In the genomic region with DNA sequence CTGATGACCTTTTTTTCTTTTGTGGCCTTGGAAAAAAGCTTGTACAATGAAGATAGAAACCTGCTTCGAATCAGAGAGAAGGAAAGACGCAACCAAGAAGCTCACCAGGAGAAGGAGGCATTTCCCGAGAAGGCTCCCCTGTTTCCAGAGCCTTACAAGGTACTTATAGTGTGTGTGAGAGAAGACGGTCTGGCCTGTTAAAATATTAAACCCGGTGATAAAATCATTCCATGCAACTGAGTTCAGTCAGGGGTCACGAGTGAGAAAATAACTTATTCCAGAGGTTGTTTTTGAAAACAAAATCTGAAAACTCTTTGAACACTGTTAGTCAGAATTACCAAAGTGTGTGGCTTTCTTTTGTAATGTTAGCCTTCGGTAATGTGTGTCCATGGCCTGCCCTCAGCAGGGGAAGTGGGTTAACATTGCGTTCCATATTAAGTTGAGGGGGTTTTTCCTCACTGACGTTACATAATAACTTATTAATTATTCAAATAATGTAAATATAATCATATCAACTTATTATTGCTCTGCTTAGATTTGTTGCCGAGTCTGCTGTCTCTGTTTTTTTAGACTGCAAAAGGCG, we compare ENCODE assay signal across 21 mouse cellular contexts.
DNase-seq lines count a peak whose midpoint lies in the region; ATAC-seq and TF ChIP-seq lines count a peak whose summit lies in the region.
"Had no signal": no experiment of that assay in that cellular context is flagged by ENCODE, and none has a peak within 500 bp of the region (broad histone marks: within the 10 kb centered on the region; RNA-seq: fewer than 3 reads in every experiment).

No protein-coding gene starts in this region.

- DNase-seq in kidney, adult 9 months, result peak; percentile 65
- no peak for DNase-seq in kidney, adult 18-20 months
- DNase-seq in kidney, postnatal 0 days (ENCODE audit: low spot score), result no peak
- DNase-seq in kidney, postnatal 4 days, result no peak
- DNase-seq in left cerebral cortex, adult 9 months (ENCODE audit: low spot score in 2 of 2), result no peak
- DNase-seq: adrenal gland, adult 8-10 months; adrenal gland, postnatal 36 days; cerebellum, adult 11-12 months; cerebellum, adult 9-10 months; cerebellum, postnatal 25 days; forebrain, postnatal 0 days; heart, adult 2 months; heart, postnatal 14 days had no signal

- WGBS in kidney, postnatal 0 days, result 49% methylated on average over 11 of the region's 11 CpGs
- 67% methylated on average over 11 of the region's 11 CpGs for WGBS in bone marrow, adult 2 months

- no peak for TF ChIP-seq POLR2A in bone marrow, adult 2 months (IDR thresholded peaks at IDR 0.05; ENCODE audit: borderline replicate concordance, control insufficient read depth, low read depth, low read length)

- H3K36me3 ChIP-seq in kidney, postnatal 0 days (ENCODE audit: insufficient read depth, low read length), result peaks cover 13% of the 10 kb centered on the region; the same call in 1 of the 2 replicates

- no peaks in the 10 kb centered on the region for H3K27me3 ChIP-seq in kidney, postnatal 0 days (ENCODE audit: insufficient read depth, low read length)
- H3K27me3 ChIP-seq: embryonic facial prominence, embryonic 12.5 days; forebrain, embryonic 12.5 days; heart, embryonic 15.5 days had no signal

- H3K4me1 ChIP-seq in kidney, postnatal 0 days (replicated peaks; ENCODE audit: insufficient read depth, low read length), result peaks cover 30% of the 10 kb centered on the region
- peaks cover 6% of the 10 kb centered on the region; the same call in 1 of the 2 replicates for H3K4me1 ChIP-seq in bone marrow, adult 2 months (ENCODE audit: control insufficient read depth, insufficient read depth, low read length)

- no peak overlapping the region for H3K4me3 ChIP-seq in kidney, postnatal 0 days (replicated peaks; ENCODE audit: low read depth, low read length)
- H3K4me3 ChIP-seq in bone marrow, adult 2 months (replicated peaks; ENCODE audit: control insufficient read depth, low read depth, low read length), result no peak overlapping the region
- H3K4me3 ChIP-seq: embryonic facial prominence, embryonic 12.5 days; forebrain, embryonic 12.5 days; heart, adult 2 months; heart, embryonic 15.5 days had no signal

- no peak overlapping the region for H3K9ac ChIP-seq in kidney, postnatal 0 days (ENCODE audit: low read depth, low read length)
- H3K9ac ChIP-seq: embryonic facial prominence, embryonic 12.5 days; forebrain, embryonic 12.5 days; forebrain, postnatal 0 days; heart, embryonic 15.5 days; hindbrain, embryonic 14.5 days had no signal

- H3K27ac ChIP-seq in kidney, postnatal 0 days, result peak overlapping the region; percentile 54
- H3K27ac ChIP-seq in bone marrow, adult 2 months (ENCODE audit: control insufficient read depth, insufficient read depth, low read depth, low read length, poor library complexity), result 0 out of 2 replicates have a peak overlapping the region, but pooled peaks have one; percentile 15
- H3K27ac ChIP-seq: embryonic facial prominence, embryonic 12.5 days; forebrain, embryonic 12.5 days; heart, adult 2 months; heart, embryonic 15.5 days; hindbrain, embryonic 14.5 days had no signal

- TF ChIP-seq CTCF in kidney, postnatal 0 days (IDR thresholded peaks at IDR 0.05; ENCODE audit: low read depth), result no peak
- no peak for TF ChIP-seq CTCF in bone marrow, adult 2 months (IDR thresholded peaks at IDR 0.05; ENCODE audit: control insufficient read depth, insufficient read depth, low read length)

- H3K4me2 ChIP-seq in kidney, postnatal 0 days (ENCODE audit: low read length), result peak overlapping the region; percentile 13; the same call in 1 of the 2 replicates
- H3K4me2 ChIP-seq: embryonic facial prominence, embryonic 12.5 days; forebrain, embryonic 12.5 days; heart, embryonic 11.5 days; heart, embryonic 15.5 days; hindbrain, embryonic 14.5 days had no signal

- ATAC-seq in kidney, postnatal 0 days (replicated peaks; ENCODE audit: low FRiP score, low read depth), result no peak
- peak; percentile 53 for ATAC-seq in megakaryocyte, adult 5-6 weeks (ENCODE audit: poor library complexity, severe bottlenecking)
- ATAC-seq: forebrain, postnatal 0 days had no signal

- H3K9me3 ChIP-seq in kidney, postnatal 0 days (replicated peaks; ENCODE audit: low read length), result no peaks in the 10 kb centered on the region
- H3K9me3 ChIP-seq: embryonic facial prominence, embryonic 12.5 days; forebrain, embryonic 12.5 days; G1E; heart, embryonic 15.5 days had no signal
